Mouse (Mus musculus) heart, postnatal 36 days (tissue): Measurements from ENCODE around the gene Defb20. TPM values are rescaled to one million over a fixed set of nuclear protein-coding genes. Genes with fewer than 3 reads are reported as not detected.
"Not testable (repeated sequence)": the region's sequence is repeated elsewhere in the genome, so short reads cannot be mapped to it uniquely, and the experiment has no call there.

Source experiments
- DNase-seq, 2 experiments: peaks; one replicate each; pipeline ENCODE4 v3.0.0; 2021 to 2022
- intact Hi-C: fragments of 180-260 bp; cut with DNase I; formaldehyde crosslinking; loops from one replicate; pipeline ENCODE4 v1.15.1; 2025
- total RNA-seq, 2 experiments: library from RNA; stranded (reverse); gene quantifications; 2 replicates each; pipeline ENCODE4 v1.2.3; 2021

Defb20 gene
- total RNA-seq, result not detected

- no peak for DNase-seq
- intact Hi-C loops, result no loop called here
These were observed at the start of gene Defb20 for GRCm38 (mm10) chr2:152476763-152477162. Defb20 (plus strand) TSS chr2:152477063.

- no peak for DNase-seq
- intact Hi-C loops, result no loop called here
These were observed 49.4 kb upstream of the Defb20 start for GRCm38 (mm10) chr2:152427493-152427892.

- not testable (repeated sequence) for DNase-seq
These were observed 48.4 kb upstream of the Defb20 start for GRCm38 (mm10) chr2:152428481-152428880.

GRCm38 (mm10) chr2:152436405-152436901, 40.4 kb upstream of the Defb20 start:
- peak in 1 of 2 experiments; percentile 15 for DNase-seq

More at GRCm38 (mm10) chr2:152428481-152428880, 48.4 kb upstream of the Defb20 start:
- intact Hi-C loops, result not testable (repeated sequence)

GRCm38 (mm10) chr2:152436983-152437860, 39.6 kb upstream of the Defb20 start:
- intact Hi-C loops, result loop anchor here (1.0 to 2.0 kb wide), 3 partner anchors 22 to 72 kb away; partner anchors contain the start of genes 6820408C15Rik and Zcchc3
- peak; percentile 84 to 89 for DNase-seq

More at GRCm38 (mm10) chr2:152436405-152436901, 40.4 kb upstream of the Defb20 start:
- intact Hi-C loops, result loop anchor here (2.0 kb wide), 2 partner anchors 22 to 72 kb away; partner anchors contain the start of genes 6820408C15Rik and Zcchc3

GRCm38 (mm10) chr2:152438963-152439362, 37.9 kb upstream of the Defb20 start:
- intact Hi-C loops, result no loop called here
- no peak for DNase-seq

- no peak for DNase-seq
- intact Hi-C loops, result no loop called here
These were observed 37.0 kb upstream of the Defb20 start for GRCm38 (mm10) chr2:152439833-152440232.

GRCm38 (mm10) chr2:152442322-152442721, 34.5 kb upstream of the Defb20 start:
- no peak for DNase-seq
- intact Hi-C loops, result no loop called here

GRCm38 (mm10) chr2:152443281-152443680, 33.6 kb upstream of the Defb20 start:
- no peak for DNase-seq
- intact Hi-C loops, result no loop called here

GRCm38 (mm10) chr2:152446642-152447041, 30.2 kb upstream of the Defb20 start:
- DNase-seq, result no peak
- intact Hi-C loops, result no loop called here

GRCm38 (mm10) chr2:152447461-152447860, 29.4 kb upstream of the Defb20 start:
- DNase-seq, result no peak
- intact Hi-C loops, result no loop called here

GRCm38 (mm10) chr2:152450241-152450640, 26.6 kb upstream of the Defb20 start:
- intact Hi-C loops, result loop anchor here (5.0 kb wide), 1 partner anchor 137 kb away; no protein-coding TSS in a partner anchor
- peak; percentile 34 to 56 for DNase-seq

GRCm38 (mm10) chr2:152452101-152452781, 24.6 kb upstream of the Defb20 start:
- DNase-seq, result peak; percentile 31
- intact Hi-C loops, result loop anchor here (5.0 kb wide), 1 partner anchor 135 kb away; no protein-coding TSS in a partner anchor

- DNase-seq, result no peak
- intact Hi-C loops, result no loop called here
These were observed 17.6 kb upstream of the Defb20 start for GRCm38 (mm10) chr2:152459241-152459640.

- intact Hi-C loops, result no loop called here
- DNase-seq, result no peak
These were observed 12.2 kb upstream of the Defb20 start, which contains the start of gene Defb23 for GRCm38 (mm10) chr2:152464570-152465150. Defb23 (minus strand) TSS chr2:152464620.

- DNase-seq, result peak; percentile 15 to 30
- intact Hi-C loops, result loop anchor here (5.0 kb wide), 1 partner anchor 71 kb away; the partner anchor contains the start of gene Defb29
These were observed 5.9 kb upstream of the Defb20 start for GRCm38 (mm10) chr2:152470973-152471372.

- intact Hi-C loops, result loop anchor here (5.0 kb wide), 1 partner anchor 70 kb away; the partner anchor contains the start of gene Defb29
- DNase-seq, result no peak
These were observed 4.4 kb upstream of the Defb20 start for GRCm38 (mm10) chr2:152472434-152472833.

- intact Hi-C loops, result no loop called here
- no peak for DNase-seq
These were observed 4.0 kb downstream of the Defb20 start for GRCm38 (mm10) chr2:152480881-152481280.

- DNase-seq, result no peak
- intact Hi-C loops, result no loop called here
These were observed 4.9 kb downstream of the Defb20 start for GRCm38 (mm10) chr2:152481726-152482125.

- intact Hi-C loops, result no loop called here
- no peak for DNase-seq
These were observed 10.2 kb downstream of the Defb20 start for GRCm38 (mm10) chr2:152487024-152487423.
